Mouse (Mus musculus): Measurements from ENCODE around the gene Lrrc8b.

DNA sequence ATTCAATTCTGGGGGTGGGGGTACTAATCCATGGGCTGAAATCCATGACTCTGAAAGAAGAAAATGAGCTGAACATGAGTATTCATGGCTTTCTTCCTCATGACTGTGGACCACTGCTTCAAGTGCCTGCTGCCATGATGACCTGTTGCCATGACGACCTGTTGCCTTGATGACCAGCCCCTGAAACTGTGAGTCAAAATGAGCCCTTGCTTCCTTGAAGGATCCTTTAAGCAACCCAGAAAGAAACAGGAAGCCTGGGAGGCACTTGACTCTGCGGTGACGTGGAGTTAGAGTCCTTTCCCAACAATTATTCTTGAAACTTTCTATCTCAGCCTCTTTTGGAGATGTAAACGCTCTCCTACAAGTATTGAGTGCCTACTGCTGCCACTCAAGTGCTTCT, 80.6 kb downstream of the Lrrc8b start:
- TF ChIP-seq GATA1 (IDR thresholded peaks at IDR 0.05; ENCODE audit: low read length) (no peak), TAL1 (IDR thresholded peaks at IDR 0.05; ENCODE audit: low read length) (no peak)
